Mouse (Mus musculus): Measurements from ENCODE around the gene Abhd16b. TPM values are rescaled to one million over a fixed set of nuclear protein-coding genes. Genes with fewer than 3 reads are reported as not detected.
A peak's percentile ranks its signal among the peaks of the same experiment; 100 is the strongest.

The Abhd16b gene
- polyA plus RNA-seq, 1 experiment from 2014 or later: 0.14 TPM

GRCm38 (mm10) chr2:181536410-181536809, 43.4 kb downstream of the Abhd16b start:
- 91% methylated on average over 2 of the region's 2 CpGs for WGBS
- Histone ChIP-seq H3K27ac (ENCODE audit: low read depth) (no peak overlapping the region), H3K4me1 (replicated peaks; ENCODE audit: control insufficient read depth, insufficient read depth, low read length) (no peaks in the 10 kb centered on the region), H3K9me3 (ENCODE audit: control insufficient read depth, low read length) (no peaks in the 10 kb centered on the region), H3K9ac (ENCODE audit: low read length) (no peak overlapping the region), H3K4me3 (ENCODE audit: low read depth, low read length) (no peak overlapping the region), H3K4me2 (ENCODE audit: low read length) (no peak overlapping the region), H3K36me3 (ENCODE audit: control insufficient read depth, insufficient read depth, low read length) (no peaks in the 10 kb centered on the region; the same call in none of the 2 replicates), H3K27me3 (replicated peaks; ENCODE audit: control insufficient read depth, insufficient read depth, low read length) (no peaks in the 10 kb centered on the region)
- no peak for DNase-seq (ENCODE audit: low spot score)
- no peak for ATAC-seq (replicated peaks; ENCODE audit: low FRiP score, low TSS enrichment, low read depth)

GRCm38 (mm10) chr2:181537444-181538047, 44.5 kb downstream of the Abhd16b start:
- no peaks in the 10 kb centered on the region for H3K9me3 ChIP-seq (ENCODE audit: control insufficient read depth, low read length)
- no peaks in the 10 kb centered on the region for H3K27me3 ChIP-seq (replicated peaks; ENCODE audit: control insufficient read depth, insufficient read depth, low read length)
- H3K4me2 ChIP-seq (ENCODE audit: low read length): no peak overlapping the region
- ATAC-seq (replicated peaks; ENCODE audit: low FRiP score, low TSS enrichment, low read depth): no peak
- H3K36me3 ChIP-seq (ENCODE audit: control insufficient read depth, insufficient read depth, low read length): peaks cover 3% of the 10 kb centered on the region
- whole genome bisulfite sequencing: 82% methylated on average over 2 of the region's 2 CpGs
- no peak overlapping the region for H3K9ac ChIP-seq (ENCODE audit: low read length)
- H3K27ac ChIP-seq (ENCODE audit: low read depth): 0 out of 2 replicates have a peak overlapping the region, but pooled peaks have one; percentile 38
- no peaks in the 10 kb centered on the region for H3K4me1 ChIP-seq (replicated peaks; ENCODE audit: control insufficient read depth, insufficient read depth, low read length)
- no peak for DNase-seq (ENCODE audit: low spot score)
- no peak overlapping the region for H3K4me3 ChIP-seq (ENCODE audit: low read depth, low read length)

GRCm38 (mm10) chr2:181541761-181542380, 48.9 kb downstream of the Abhd16b start:
- ATAC-seq (replicated peaks; ENCODE audit: low FRiP score, low TSS enrichment, low read depth) (no peak), DNase-seq (ENCODE audit: low spot score) (no peak)
- 93% methylated on average over 6 of the region's 6 CpGs for WGBS
- no peak overlapping the region for H3K27ac ChIP-seq (ENCODE audit: low read depth)
- no peak overlapping the region for H3K4me2 ChIP-seq (ENCODE audit: low read length)
- peaks cover 20% of the 10 kb centered on the region for H3K36me3 ChIP-seq (ENCODE audit: control insufficient read depth, insufficient read depth, low read length)
- H3K9me3 ChIP-seq (ENCODE audit: control insufficient read depth, low read length): no peaks in the 10 kb centered on the region
- no peaks in the 10 kb centered on the region for H3K4me1 ChIP-seq (replicated peaks; ENCODE audit: control insufficient read depth, insufficient read depth, low read length)
- H3K27me3 ChIP-seq (replicated peaks; ENCODE audit: control insufficient read depth, insufficient read depth, low read length): no peaks in the 10 kb centered on the region
- H3K4me3 ChIP-seq (ENCODE audit: low read depth, low read length): no peak overlapping the region
- no peak overlapping the region for H3K9ac ChIP-seq (ENCODE audit: low read length)

Other genes with a start within 250 kb of the Abhd16b start
- gene Gmeb2, start 205.2 kb upstream of the Abhd16b start, polyA plus RNA-seq (2014; fragmentation: Nextera tagmentation; extraction: Ambion mirVana): 16.4 and 16.6 TPM in 2 replicates
- gene Stmn3, start 178.7 kb upstream of the Abhd16b start, polyA plus RNA-seq (2014; fragmentation: Nextera tagmentation; extraction: Ambion mirVana): 56.5 and 63.9 TPM in 2 replicates
- 53.7 and 57.1 TPM in 2 replicates for gene Rtel1, start 173.5 kb upstream of the Abhd16b start, polyA plus RNA-seq (2014; fragmentation: Nextera tagmentation; extraction: Ambion mirVana)
- gene Zgpat, start 128.3 kb upstream of the Abhd16b start, polyA plus RNA-seq (2014; fragmentation: Nextera tagmentation; extraction: Ambion mirVana): 34.4 and 38.2 TPM in 2 replicates
- 50.3 and 52.6 TPM in 2 replicates for gene Arfrp1, start 127.8 kb upstream of the Abhd16b start, polyA plus RNA-seq (2014; fragmentation: Nextera tagmentation; extraction: Ambion mirVana)
- 20.5 and 22.2 TPM in 2 replicates for gene Lime1, start 113.1 kb upstream of the Abhd16b start, polyA plus RNA-seq (2014; fragmentation: Nextera tagmentation; extraction: Ambion mirVana)
- gene Zbtb46, start 33.8 kb upstream of the Abhd16b start, polyA plus RNA-seq (2014; fragmentation: Nextera tagmentation; extraction: Ambion mirVana): 9.1 and 11.1 TPM in 2 replicates
- 152 and 172 TPM in 2 replicates for gene Tpd52l2, start 3.9 kb downstream of the Abhd16b start, polyA plus RNA-seq (2014; fragmentation: Nextera tagmentation; extraction: Ambion mirVana)
- gene Dnajc5, start 27.3 kb downstream of the Abhd16b start, polyA plus RNA-seq (2014; fragmentation: Nextera tagmentation; extraction: Ambion mirVana): 79.4 and 79.8 TPM in 2 replicates
- 62.8 and 65.1 TPM in 2 replicates for gene Uckl1, start 91.7 kb downstream of the Abhd16b start, polyA plus RNA-seq (2014; fragmentation: Nextera tagmentation; extraction: Ambion mirVana)
- 53.6 and 59.9 TPM in 2 replicates for gene Prpf6, start 98.7 kb downstream of the Abhd16b start, polyA plus RNA-seq (2014; fragmentation: Nextera tagmentation; extraction: Ambion mirVana)
- gene Zfp512b, start 99.6 kb downstream of the Abhd16b start, polyA plus RNA-seq (2014; fragmentation: Nextera tagmentation; extraction: Ambion mirVana): 35.0 TPM in 2 replicates
- gene Samd10, start 106.0 kb downstream of the Abhd16b start, polyA plus RNA-seq (2014; fragmentation: Nextera tagmentation; extraction: Ambion mirVana): 25.4 and 26.4 TPM in 2 replicates
- 1.2 and 2.5 TPM in 2 replicates for gene Gm29797, start 163.8 kb downstream of the Abhd16b start, polyA plus RNA-seq (2014; fragmentation: Nextera tagmentation; extraction: Ambion mirVana)
- gene Sox18, start 178.4 kb downstream of the Abhd16b start, polyA plus RNA-seq (2014; fragmentation: Nextera tagmentation; extraction: Ambion mirVana): 25.5 and 30.5 TPM in 2 replicates
- 24.7 and 25.3 TPM in 2 replicates for gene Tcea2, start 187.1 kb downstream of the Abhd16b start, polyA plus RNA-seq (2014; fragmentation: Nextera tagmentation; extraction: Ambion mirVana)
- 64.2 and 68.9 TPM in 2 replicates for gene Rgs19, start 200.8 kb downstream of the Abhd16b start, polyA plus RNA-seq (2014; fragmentation: Nextera tagmentation; extraction: Ambion mirVana)
- gene Lkaaear1, start 205.2 kb downstream of the Abhd16b start, polyA plus RNA-seq (2014; fragmentation: Nextera tagmentation; extraction: Ambion mirVana): not detected in 2 replicates
- 1.8 and 2.8 TPM in 2 replicates for gene Oprl1, start 221.8 kb downstream of the Abhd16b start, polyA plus RNA-seq (2014; fragmentation: Nextera tagmentation; extraction: Ambion mirVana)

All from intestine, embryonic 14.5 days (tissue).